Mouse (Mus musculus) bone marrow macrophage, adult 2 months (primary cell): ENCODE results near the gene Cnn2.

Source experiments
- CTCF ChIP-seq: IDR thresholded peaks from 2 replicates; pipeline ENCODE4 v1.5.1; 2012; ENCODE audit warnings: low read depth, mild to moderate bottlenecking, low read length, moderate library complexity
- POLR2A ChIP-seq: IDR thresholded peaks from 2 replicates; pipeline ENCODE4 v1.6.1; 2012; ENCODE audit warnings: mild to moderate bottlenecking, low read depth, low read length, borderline replicate concordance

DNA sequence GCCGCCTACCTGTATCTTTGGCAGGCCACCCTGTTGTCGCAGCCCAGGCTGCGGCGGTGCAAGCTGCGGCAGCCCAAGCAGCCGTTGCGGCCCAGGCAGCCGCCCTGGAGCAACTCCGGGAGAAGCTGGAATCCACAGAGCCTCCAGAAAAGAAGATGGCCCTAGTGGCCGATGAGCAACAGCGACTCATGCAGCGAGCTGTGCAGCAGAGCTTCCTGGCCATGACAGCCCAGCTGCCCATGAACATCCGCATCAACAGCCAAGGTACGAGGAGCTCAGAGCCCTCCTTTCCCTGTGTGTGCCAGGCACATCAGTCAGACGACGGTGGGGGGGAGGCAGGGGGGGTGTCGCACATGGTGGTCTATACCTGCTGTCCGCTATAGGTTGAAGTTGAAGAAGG lies 37.7 kb upstream of the Cnn2 start:
- no peak for TF ChIP-seq CTCF
- TF ChIP-seq POLR2A = no peak
